Mouse (Mus musculus): Measurements from ENCODE around the gene Kdm2a. TPM values are rescaled to one million over a fixed set of nuclear protein-coding genes. Genes with fewer than 3 reads are reported as not detected.

Gene Kdm2a
- polyA plus RNA-seq (2012; rRNA removed), result 64.6 and 107 TPM in 2 replicates

DNA sequence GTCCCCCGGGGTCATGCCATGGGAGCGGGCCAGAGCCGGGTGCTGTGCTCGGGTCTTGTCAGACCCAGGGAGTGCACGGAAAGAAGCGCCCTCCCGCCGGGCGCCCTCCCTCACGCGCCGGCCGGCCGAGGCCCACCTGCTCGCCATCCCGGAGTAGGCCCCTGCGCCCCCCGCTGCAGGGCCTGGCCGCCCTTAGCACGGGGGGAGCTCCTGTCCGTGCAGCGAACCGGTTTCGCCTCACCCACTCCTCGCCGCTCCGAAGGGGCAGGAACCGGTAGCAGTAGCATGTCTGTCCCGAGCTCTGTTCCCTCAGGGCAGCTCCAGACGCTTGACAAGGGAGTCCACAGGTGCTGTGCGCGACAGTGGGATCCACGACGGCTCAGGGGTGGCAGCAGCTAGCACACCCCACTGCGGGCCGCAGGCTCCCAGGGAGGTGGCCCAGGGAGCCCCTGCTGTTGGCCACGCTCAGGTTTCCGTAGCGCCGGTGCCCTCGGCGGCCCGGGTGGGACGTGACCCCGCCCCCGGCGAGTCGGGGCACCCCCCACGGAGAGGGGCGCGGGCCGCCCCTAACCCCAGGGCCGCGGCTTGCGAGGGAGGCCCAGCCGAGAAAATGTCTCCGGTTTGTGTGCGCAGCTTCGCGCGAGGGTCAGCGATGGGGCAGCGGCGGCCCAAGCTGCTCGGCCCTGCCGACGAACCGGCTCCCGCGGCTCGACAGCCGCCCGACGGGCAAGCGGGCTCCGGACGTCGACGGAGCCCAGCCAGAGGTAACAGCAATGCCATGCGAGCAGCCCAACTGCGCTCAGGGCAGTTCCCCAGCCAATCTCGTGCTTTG, at the start of gene Kdm2a:
Gene Kdm2a, minus strand, starts transcription at position 488 of the 832 bp plus-strand sequence.
- 8% methylated on average over 82 of the region's 82 CpGs for WGBS
- DNase-seq (ENCODE audit: low read depth, low spot score), result no peak

DNA sequence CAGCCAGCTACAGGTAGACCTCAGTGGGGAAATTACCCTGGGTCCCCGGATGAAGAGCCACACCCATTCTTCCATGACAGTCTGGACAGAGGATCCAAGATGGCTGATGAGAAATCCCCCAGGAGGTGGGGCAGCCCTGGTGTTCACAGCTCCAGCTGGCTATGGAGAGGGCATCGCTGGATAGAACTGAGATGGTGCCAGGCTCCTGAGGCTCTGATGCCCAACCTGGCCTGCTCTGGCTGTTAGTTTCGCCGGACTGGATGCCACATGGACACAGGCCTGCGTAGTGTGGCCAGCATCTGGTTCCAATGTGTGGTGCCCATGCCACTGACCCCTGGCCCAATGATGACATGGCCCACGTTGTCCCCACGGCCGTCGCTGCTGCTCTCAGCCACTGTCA, 49.4 kb upstream of the Kdm2a start:
- WGBS, result 88% methylated on average over 9 of the region's 9 CpGs
- DNase-seq (ENCODE audit: low read depth, low spot score), result no peak

DNA sequence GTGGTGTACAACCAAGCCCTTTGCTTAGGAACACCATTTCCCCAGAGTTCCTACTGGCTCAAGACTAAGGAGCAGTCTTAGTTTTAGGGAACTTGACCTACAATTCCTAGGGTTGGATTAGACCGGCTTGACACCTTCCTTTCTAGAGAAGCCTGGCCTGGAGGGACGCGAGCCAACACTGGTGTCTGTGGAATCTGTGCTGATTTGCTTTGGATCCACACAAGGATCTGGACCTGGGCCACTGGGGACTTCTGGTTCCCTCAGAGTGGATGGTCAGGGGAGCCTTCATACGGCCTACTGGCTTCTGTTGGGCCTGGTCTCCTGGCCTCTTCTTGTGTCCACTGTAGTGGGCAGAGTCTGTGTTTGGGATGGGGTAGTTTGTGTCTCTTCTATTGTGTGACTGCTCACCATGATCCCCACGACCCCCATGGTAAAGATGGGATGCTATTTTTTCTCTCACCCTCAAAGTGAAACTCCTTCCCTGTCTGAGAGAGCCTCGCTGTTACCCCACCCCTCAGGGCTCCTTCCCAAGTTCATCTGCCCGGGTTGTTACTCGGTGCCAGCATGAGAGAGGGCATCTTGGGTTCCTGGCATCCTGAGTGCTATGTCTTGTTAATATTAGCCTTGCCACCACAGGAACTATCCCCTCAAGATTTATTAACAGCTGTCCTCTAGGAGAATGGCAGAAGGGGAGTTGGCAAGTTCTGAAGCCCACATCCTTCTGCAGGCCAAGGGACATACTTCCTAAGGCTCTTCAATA, 48.8 kb upstream of the Kdm2a start:
- 87% methylated on average over 8 of the region's 8 CpGs for WGBS
- DNase-seq (ENCODE audit: low read depth, low spot score), result no peak

DNA sequence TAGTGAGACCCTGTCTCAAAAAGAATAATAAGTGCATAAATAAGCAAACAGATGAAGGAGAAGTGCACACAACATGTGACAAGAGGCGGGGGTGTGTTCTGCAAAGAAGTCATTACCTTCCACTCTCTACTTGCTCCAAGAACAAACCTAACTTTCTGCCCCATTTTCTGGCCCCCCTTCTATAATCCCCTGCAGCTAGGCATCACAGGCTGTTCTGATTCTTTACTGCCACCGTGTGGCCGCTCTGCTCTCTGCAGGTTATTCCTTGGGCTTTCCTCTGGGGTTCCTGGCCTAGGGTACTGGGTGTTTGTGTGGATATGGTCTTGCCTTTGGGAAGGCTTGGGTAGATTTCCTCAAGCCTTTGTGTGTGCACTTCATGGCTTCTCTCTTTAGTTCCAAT, 44.3 kb upstream of the Kdm2a start:
- WGBS, result 11% methylated on average over 3 of the region's 3 CpGs
- DNase-seq (ENCODE audit: low read depth, low spot score), result no peak

- 20% methylated on average over 10 of the region's 10 CpGs for WGBS
- DNase-seq (ENCODE audit: low read depth, low spot score), result no peak
These were observed 43.6 kb upstream of the Kdm2a start for GRCm38 (mm10) chr19:4441621-4442161.

- DNase-seq (ENCODE audit: low read depth, low spot score), result peak; percentile 69
- WGBS, result 19% methylated on average over 6 of the region's 6 CpGs
These were observed 43.1 kb upstream of the Kdm2a start for GRCm38 (mm10) chr19:4441090-4441591.

- peak; percentile 59 for DNase-seq (ENCODE audit: low read depth, low spot score)
- WGBS, result 4% methylated on average over 8 of the region's 8 CpGs
These were observed 42.1 kb upstream of the Kdm2a start for GRCm38 (mm10) chr19:4440222-4440621.

GRCm38 (mm10) chr19:4439161-4439801, 41.2 kb upstream of the Kdm2a start, which contains the start of gene Rhod:
Rhod (minus strand) TSS chr19:4439432.
- 1% methylated on average over 50 of the region's 51 CpGs for WGBS

DNA sequence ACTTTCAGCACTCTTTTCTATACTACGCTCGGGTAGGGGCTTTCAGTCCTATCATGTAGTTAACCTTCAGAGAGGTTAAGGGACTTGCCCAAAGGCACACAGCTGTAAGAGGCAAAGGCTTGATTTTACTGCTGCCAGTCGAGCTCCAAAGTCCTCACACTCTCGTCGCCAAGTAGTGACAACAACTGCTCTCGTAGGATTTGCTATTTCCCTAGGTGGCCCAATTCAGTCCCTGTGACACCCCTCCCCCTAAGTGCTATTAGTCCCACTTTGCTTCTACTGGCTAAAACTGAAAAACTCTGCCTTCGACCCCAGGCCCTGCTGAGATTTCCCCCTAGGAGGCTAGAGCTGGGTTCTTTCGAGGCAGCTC, 40.7 kb upstream of the Kdm2a start:
- DNase-seq (ENCODE audit: low read depth, low spot score), result no peak
- 11% methylated on average over 8 of the region's 8 CpGs for WGBS

More at GRCm38 (mm10) chr19:4439161-4439801, 41.2 kb upstream of the Kdm2a start, which contains the start of gene Rhod:
- DNase-seq (ENCODE audit: low read depth, low spot score), result no peak

DNA sequence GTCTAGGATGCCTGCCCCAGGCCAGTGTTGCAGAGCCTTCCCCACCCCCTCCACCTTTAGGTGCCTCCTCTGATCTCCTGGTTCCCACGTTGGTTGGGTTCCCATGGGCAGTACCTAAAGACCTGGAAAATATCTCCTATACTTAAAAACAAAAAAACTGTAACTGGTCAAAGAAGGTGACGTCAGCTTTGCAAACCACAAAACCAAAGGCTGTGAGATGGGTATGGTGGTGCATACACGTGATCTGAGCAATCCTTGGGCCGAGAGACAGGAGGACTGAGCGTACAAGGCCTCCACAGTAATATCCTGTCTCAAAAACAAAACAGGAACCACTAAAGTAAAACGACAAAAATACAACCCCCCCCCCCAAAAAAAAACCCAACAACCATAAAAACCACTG, 39.8 kb upstream of the Kdm2a start:
- DNase-seq (ENCODE audit: low read depth, low spot score), result no peak
- WGBS, result 67% methylated on average over 6 of the region's 6 CpGs

- 76% methylated on average over 3 of the region's 3 CpGs for WGBS
- DNase-seq (ENCODE audit: low read depth, low spot score), result no peak
These were observed 38.2 kb upstream of the Kdm2a start for GRCm38 (mm10) chr19:4436254-4436653.

DNA sequence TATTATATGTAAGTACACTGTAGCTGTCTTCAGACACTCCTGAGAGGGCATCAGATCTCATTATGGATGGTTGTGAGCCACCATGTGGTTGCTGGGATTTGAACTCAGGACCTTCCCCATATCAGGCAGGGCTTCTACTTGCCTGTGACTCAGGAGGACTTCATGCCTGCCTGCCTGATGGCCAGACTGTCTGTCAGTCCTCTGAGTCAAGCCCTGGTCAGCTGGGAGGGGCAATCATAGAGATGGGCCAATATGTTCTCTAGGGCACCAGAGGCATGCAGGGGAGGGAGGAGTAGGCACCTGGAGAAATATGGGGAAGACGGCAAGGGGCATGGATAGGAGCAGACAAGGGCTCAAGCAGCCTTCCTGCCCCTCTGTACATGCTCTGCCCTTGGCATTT, 36.9 kb upstream of the Kdm2a start:
- 90% methylated on average over 1 of the region's 1 CpGs for WGBS
- DNase-seq (ENCODE audit: low read depth, low spot score), result no peak

GRCm38 (mm10) chr19:4433756-4434155, 35.7 kb upstream of the Kdm2a start:
- no peak for DNase-seq (ENCODE audit: low read depth, low spot score)
- WGBS, result 79% methylated on average over 1 of the region's 1 CpGs

DNA sequence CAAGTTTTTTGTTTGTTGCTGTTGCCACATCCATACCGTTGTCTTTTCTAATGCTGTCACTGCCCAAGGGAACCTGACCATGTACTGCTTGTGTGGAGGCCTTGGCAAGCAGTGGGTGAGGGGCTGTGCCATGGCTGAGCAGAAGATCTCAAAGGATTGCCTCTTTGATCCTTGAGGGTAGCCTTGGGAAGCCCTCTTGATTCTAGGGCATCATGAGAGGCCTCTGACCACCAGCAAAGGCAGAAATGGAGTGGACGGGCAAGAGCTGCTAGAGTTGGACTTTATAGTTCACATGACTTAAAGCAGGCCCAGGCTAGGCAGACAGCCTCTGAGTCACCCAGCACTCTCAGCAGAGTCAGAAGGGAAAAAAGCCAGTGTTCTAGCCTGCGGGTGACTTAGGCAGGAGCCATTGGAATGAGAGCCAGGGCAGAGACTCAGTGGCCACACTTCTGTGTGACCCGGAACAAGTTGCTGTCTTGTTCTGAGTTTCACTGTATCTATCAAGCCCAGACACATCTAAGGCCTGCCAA, 32.1 kb upstream of the Kdm2a start:
- no peak for DNase-seq (ENCODE audit: low read depth, low spot score)
- 91% methylated on average over 4 of the region's 4 CpGs for WGBS

DNA sequence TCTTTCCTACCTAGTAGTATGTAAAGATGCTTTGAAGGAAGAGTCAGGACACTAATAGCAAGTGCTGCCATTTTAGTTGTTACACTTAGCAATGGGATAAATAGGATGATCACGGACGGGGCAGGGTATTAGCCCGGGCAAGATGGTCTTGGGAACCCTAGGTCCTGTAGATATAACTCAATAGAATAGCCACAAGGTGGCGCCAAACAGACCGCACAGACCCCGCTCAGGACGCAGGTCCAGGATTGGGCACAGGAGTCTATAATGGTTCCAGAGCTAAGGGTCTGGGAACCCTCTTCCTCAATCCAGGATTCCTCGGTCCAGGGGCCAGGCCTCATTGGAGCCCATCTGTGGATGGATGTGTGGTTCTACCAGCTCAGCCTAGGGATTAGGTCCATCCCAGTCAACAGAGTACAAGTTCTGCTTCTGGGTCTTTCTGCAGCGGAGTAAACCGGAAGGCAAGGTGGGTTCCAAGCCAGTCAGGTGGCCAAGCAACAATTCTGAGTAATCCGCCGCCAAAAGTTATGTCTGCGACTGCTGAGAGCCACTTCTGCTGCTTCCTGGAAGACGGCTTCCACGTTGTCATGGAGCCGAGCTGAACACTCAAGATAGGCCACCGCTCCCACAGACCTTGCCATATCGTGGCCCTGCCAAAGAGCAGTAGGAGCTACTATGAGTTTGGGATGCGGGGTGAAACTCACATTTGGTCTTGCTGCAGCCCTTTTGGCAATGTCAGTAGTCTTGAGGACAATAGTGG, 27.7 kb upstream of the Kdm2a start:
- 76% methylated on average over 19 of the region's 19 CpGs for WGBS
- DNase-seq (ENCODE audit: low read depth, low spot score), result no peak

DNA sequence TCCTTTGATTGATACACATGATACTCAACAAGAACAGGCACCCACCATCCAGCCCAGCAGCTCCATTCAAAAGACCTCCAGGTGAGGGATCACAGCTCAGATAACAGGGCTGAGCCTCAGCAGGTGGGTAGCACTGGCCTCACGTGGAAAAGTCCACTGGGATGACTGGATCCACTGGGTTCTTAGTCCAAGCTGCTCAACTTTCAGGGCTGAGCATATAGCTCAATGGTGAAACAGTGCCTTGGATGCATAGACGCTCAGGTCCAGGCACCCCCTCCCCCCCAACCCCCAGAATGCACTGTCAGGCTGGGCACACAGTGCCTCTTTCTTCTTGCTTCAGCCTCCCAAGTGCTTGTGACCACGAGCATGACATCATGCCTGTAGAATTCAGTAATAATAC, 24.9 kb upstream of the Kdm2a start:
- WGBS, result 80% methylated on average over 3 of the region's 3 CpGs
- DNase-seq (ENCODE audit: low read depth, low spot score), result no peak

GRCm38 (mm10) chr19:4422581-4422980, 24.5 kb upstream of the Kdm2a start:
- no peak for DNase-seq (ENCODE audit: low read depth, low spot score)

DNA sequence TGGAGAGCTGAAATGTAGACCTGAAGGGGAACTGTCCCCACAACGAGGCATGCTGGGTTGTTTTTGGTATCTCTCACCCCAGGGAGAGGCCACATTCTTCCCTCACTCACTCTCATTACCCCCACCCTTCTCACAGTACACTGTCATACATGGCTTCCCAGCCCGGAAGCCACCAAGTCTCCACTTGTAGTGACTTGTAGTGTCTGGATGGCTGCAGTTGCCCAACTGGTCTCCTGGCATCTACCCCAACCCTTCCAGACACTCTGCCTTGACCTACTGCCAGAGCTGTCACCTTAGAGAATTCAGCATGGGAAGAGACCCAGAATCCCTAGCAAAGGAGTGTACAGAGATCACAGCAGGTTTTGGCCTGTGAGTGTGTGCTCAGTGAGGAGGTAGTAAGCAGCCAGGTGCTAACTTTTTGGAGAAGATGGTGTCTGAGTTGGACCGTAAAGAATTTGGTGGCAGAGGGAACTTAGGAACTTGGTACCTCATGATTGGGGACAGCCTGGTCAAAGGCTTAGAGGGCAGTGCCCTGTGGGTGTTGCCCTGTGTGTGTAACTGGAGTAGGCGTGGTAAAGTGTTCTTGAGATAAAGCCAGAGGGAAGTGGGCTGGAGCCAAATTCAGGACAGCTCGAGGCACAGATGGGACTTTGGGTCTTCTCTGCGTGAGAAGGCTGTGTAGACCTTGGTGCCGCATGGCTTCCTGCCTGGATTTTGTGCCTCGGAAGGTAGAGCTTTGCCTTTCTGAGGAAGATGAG, 22.2 kb upstream of the Kdm2a start:
- 46% methylated on average over 8 of the region's 8 CpGs for WGBS
- no peak for DNase-seq (ENCODE audit: low read depth, low spot score)

More at GRCm38 (mm10) chr19:4422581-4422980, 24.5 kb upstream of the Kdm2a start:
- WGBS, result 97% methylated on average over 3 of the region's 3 CpGs
